Mouse (Mus musculus): ENCODE data around the gene Map1lc3a.

The Map1lc3a gene

GRCm38 (mm10) chr2:155276195-155276594 is at the start of gene Map1lc3a:
TSS of gene Map1lc3a (plus strand) at chr2:155276297.
- peak; percentile 91 for DNase-seq (ENCODE audit: low spot score)

- DNase-seq (ENCODE audit: low spot score) = no peak
These were observed 40.2 kb upstream of the Map1lc3a start for GRCm38 (mm10) chr2:155235746-155236361.

GRCm38 (mm10) chr2:155236362-155236992 is 39.6 kb upstream of the Map1lc3a start, which contains the start of gene Dynlrb1:
TSS of gene Dynlrb1 (plus strand) at chr2:155236533.
- peak; percentile 94 for DNase-seq (ENCODE audit: low spot score)

GRCm38 (mm10) chr2:155237276-155237675 is 38.8 kb upstream of the Map1lc3a start:
- no peak for DNase-seq (ENCODE audit: low spot score)

GRCm38 (mm10) chr2:155240915-155241314 is 35.2 kb upstream of the Map1lc3a start:
- DNase-seq (ENCODE audit: low spot score) = peak; percentile 29

GRCm38 (mm10) chr2:155242296-155242855 is 33.7 kb upstream of the Map1lc3a start:
- no peak for DNase-seq (ENCODE audit: low spot score)

GRCm38 (mm10) chr2:155246231-155246630 is 29.9 kb upstream of the Map1lc3a start:
- DNase-seq (ENCODE audit: low spot score) = no peak

GRCm38 (mm10) chr2:155248206-155248605 is 27.9 kb upstream of the Map1lc3a start:
- no peak for DNase-seq (ENCODE audit: low spot score)

GRCm38 (mm10) chr2:155248718-155249117 is 27.4 kb upstream of the Map1lc3a start:
- no peak for DNase-seq (ENCODE audit: low spot score)

- no peak for DNase-seq (ENCODE audit: low spot score)
These were observed 26.5 kb upstream of the Map1lc3a start for GRCm38 (mm10) chr2:155249588-155249987.

GRCm38 (mm10) chr2:155265526-155265925 is 10.6 kb upstream of the Map1lc3a start:
- no peak for DNase-seq (ENCODE audit: low spot score)

- DNase-seq (ENCODE audit: low spot score) = no peak
These were observed 9.2 kb upstream of the Map1lc3a start for GRCm38 (mm10) chr2:155266896-155267295.

- DNase-seq (ENCODE audit: low spot score) = no peak
These were observed 4.1 kb upstream of the Map1lc3a start for GRCm38 (mm10) chr2:155271957-155272356.

- no peak for DNase-seq (ENCODE audit: low spot score)
These were observed 3.5 kb upstream of the Map1lc3a start for GRCm38 (mm10) chr2:155272396-155273170.

GRCm38 (mm10) chr2:155273603-155274002 is 2.5 kb upstream of the Map1lc3a start:
- no peak for DNase-seq (ENCODE audit: low spot score)

GRCm38 (mm10) chr2:155276621-155277175 is 601 bp downstream of the Map1lc3a start:
- DNase-seq (ENCODE audit: low spot score) = peak; percentile 64

GRCm38 (mm10) chr2:155277721-155278120 is 1.6 kb downstream of the Map1lc3a start:
- no peak for DNase-seq (ENCODE audit: low spot score)

GRCm38 (mm10) chr2:155278361-155278760 is 2.3 kb downstream of the Map1lc3a start:
- peak; percentile 79 for DNase-seq (ENCODE audit: low spot score)

GRCm38 (mm10) chr2:155279163-155279562 is 3.1 kb downstream of the Map1lc3a start:
- no peak for DNase-seq (ENCODE audit: low spot score)

- DNase-seq (ENCODE audit: low spot score) = no peak
These were observed 4.0 kb downstream of the Map1lc3a start for GRCm38 (mm10) chr2:155280116-155280515.

- DNase-seq (ENCODE audit: low spot score) = no peak
These were observed 7.7 kb downstream of the Map1lc3a start for GRCm38 (mm10) chr2:155283793-155284192.

GRCm38 (mm10) chr2:155284647-155285046 is 8.6 kb downstream of the Map1lc3a start:
- DNase-seq (ENCODE audit: low spot score) = no peak
